8 mouse cellular contexts compared by ENCODE assay signal in the genomic region with DNA sequence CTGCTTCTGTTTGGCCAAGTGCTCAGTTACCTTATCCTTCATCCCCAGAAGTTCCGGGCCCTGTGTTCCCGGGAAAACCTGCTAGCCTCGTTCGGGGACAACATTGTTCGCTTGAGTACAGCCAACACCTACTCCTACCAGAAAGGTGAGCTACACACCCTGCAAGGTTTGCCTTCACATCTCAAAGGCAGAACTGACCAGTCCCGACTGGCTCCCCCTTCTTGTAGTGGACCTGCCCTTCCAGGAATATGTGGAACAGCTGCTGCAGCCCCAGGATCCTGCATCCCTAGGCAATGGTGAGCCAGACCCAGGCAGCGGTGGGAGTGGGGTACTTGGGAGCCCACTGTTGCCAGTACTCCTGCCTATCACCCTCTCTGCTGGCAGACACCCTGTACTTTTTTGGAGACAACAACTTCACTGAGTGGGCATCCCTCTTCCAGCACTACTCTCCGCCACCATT. TPM values are rescaled to one million over a fixed set of nuclear protein-coding genes. Genes with fewer than 3 reads are reported as not detected.
DNase-seq lines count a peak whose midpoint lies in the region; ATAC-seq and TF ChIP-seq lines count a peak whose summit lies in the region.

No protein-coding gene starts in this region.

- H3K9me3 ChIP-seq in megakaryocyte, embryonic 14.5 days = no peaks in the 10 kb centered on the region
- no peaks in the 10 kb centered on the region for H3K9me3 ChIP-seq in limb, embryonic 15.5 days
- no peaks in the 10 kb centered on the region for H3K9me3 ChIP-seq in stomach, embryonic 15.5 days

- no peaks in the 10 kb centered on the region for H3K27me3 ChIP-seq in cerebellum, adult 2 months (ENCODE audit: control insufficient read depth, insufficient read depth, low read length)
- H3K27me3 ChIP-seq in megakaryocyte, embryonic 14.5 days (replicated peaks) = no peaks in the 10 kb centered on the region
- no peaks in the 10 kb centered on the region for H3K27me3 ChIP-seq in limb, embryonic 15.5 days
- H3K27me3 ChIP-seq in stomach, embryonic 15.5 days (replicated peaks) = no peaks in the 10 kb centered on the region

- TF ChIP-seq CTCF in cerebellum, adult 2 months (IDR thresholded peaks at IDR 0.05; ENCODE audit: borderline replicate concordance, insufficient read depth, low read depth, low read length) = no peak

- peaks cover 32% of the 10 kb centered on the region for H3K4me1 ChIP-seq in cerebellum, adult 2 months (ENCODE audit: control insufficient read depth, insufficient read depth, low read length)
- H3K4me1 ChIP-seq in megakaryocyte, embryonic 14.5 days = peaks cover 88% of the 10 kb centered on the region
- H3K4me1 ChIP-seq in limb, embryonic 15.5 days = peaks cover 64% of the 10 kb centered on the region
- peaks cover 61% of the 10 kb centered on the region for H3K4me1 ChIP-seq in stomach, embryonic 15.5 days

- DNase-seq in cerebellum, adult 2 months = no peak
- no peak for DNase-seq in gastrocnemius, postnatal 25 days

- peak overlapping the region; percentile 92 for H3K4me3 ChIP-seq in cerebellum, adult 2 months (replicated peaks; ENCODE audit: insufficient read depth, low read depth, low read length)
- H3K4me3 ChIP-seq in megakaryocyte, embryonic 14.5 days (replicated peaks) = peak overlapping the region; percentile 93
- H3K4me3 ChIP-seq in limb, embryonic 15.5 days = peak overlapping the region; percentile 62
- H3K4me3 ChIP-seq in stomach, embryonic 15.5 days (replicated peaks) = peak overlapping the region; percentile 61

- H3K9ac ChIP-seq in limb, embryonic 15.5 days = peak overlapping the region; percentile 68
- H3K9ac ChIP-seq in stomach, embryonic 15.5 days = peak overlapping the region; percentile 60; the same call in 1 of the 2 replicates

- H3K27ac ChIP-seq in cerebellum, adult 2 months (ENCODE audit: insufficient read depth, low read length) = no peak overlapping the region
- H3K27ac ChIP-seq in limb, embryonic 15.5 days = peak overlapping the region; percentile 92
- peak overlapping the region; percentile 91 for H3K27ac ChIP-seq in stomach, embryonic 15.5 days

- peaks cover 69% of the 10 kb centered on the region for H3K36me3 ChIP-seq in megakaryocyte, embryonic 14.5 days (replicated peaks; ENCODE audit: low read length)
- H3K36me3 ChIP-seq in limb, embryonic 15.5 days = peaks cover 42% of the 10 kb centered on the region
- H3K36me3 ChIP-seq in stomach, embryonic 15.5 days = peaks cover 19% of the 10 kb centered on the region

- H3K4me2 ChIP-seq in limb, embryonic 15.5 days = peak overlapping the region; percentile 66
- peak overlapping the region; percentile 75 for H3K4me2 ChIP-seq in stomach, embryonic 15.5 days

- WGBS in cerebellum, adult 2 months = 16% methylated on average over 8 of the region's 8 CpGs
- 40% methylated on average over 8 of the region's 8 CpGs for WGBS in limb, embryonic 15.5 days
- 36% methylated on average over 8 of the region's 8 CpGs for WGBS in stomach, embryonic 15.5 days

- ATAC-seq in cerebellum, adult (ENCODE audit: insufficient number of reproducible peaks, low FRiP score, low TSS enrichment) = no peak
- ATAC-seq in megakaryocyte, adult 5-6 weeks (ENCODE audit: poor library complexity, severe bottlenecking) = no peak
- no peak for ATAC-seq in limb, embryonic 15.5 days (ENCODE audit: insufficient number of reproducible peaks, low FRiP score, low TSS enrichment, low read depth)
- no peak for ATAC-seq in stomach, embryonic 15.5 days (ENCODE audit: insufficient read depth, low FRiP score, low read depth)
- no peak for ATAC-seq in erythroid progenitor cell, adult 5-6 weeks (replicated peaks; ENCODE audit: low FRiP score, poor library complexity, severe bottlenecking)

- peak; percentile 22; the same call in 1 of the 2 replicates for TF ChIP-seq POLR2A in cerebellum, adult 2 months (IDR thresholded peaks at IDR 0.05; ENCODE audit: borderline replicate concordance, insufficient read depth, low read length)

RNA-seq across cellular contexts. Expression of gene Jmjd8, which starts 0.9 kb away (rescaled TPM):
- polyA plus RNA-seq in cerebellum, adult 2 months (2012; rRNA removed) = 65.8 and 75.2 TPM in 2 replicates
- 2.4 and 7.8 TPM in 2 replicates for polyA plus RNA-seq in megakaryocyte, embryonic 14.5 days (2012; ENCODE audit: insufficient read depth, low replicate concordance)
- 6.0 and 7.7 TPM in 2 replicates for total RNA-seq in megakaryocyte, adult 5-6 weeks (2015)
- total RNA-seq in megakaryocyte, adult 5-6 weeks (2017) = 10.6 and 14.4 TPM in 2 replicates
- polyA plus RNA-seq in limb, embryonic 15.5 days (2015; fragmentation: Nextera tagmentation; extraction: Ambion mirVana) = 47.2 and 48.9 TPM in 2 replicates
- 50.5 and 54.6 TPM in 2 replicates for polyA plus RNA-seq in stomach, embryonic 15.5 days (2015; fragmentation: Nextera tagmentation; extraction: Ambion mirVana)
- total RNA-seq in gastrocnemius, postnatal 25 days (2021) = 10 to 100 TPM; 14.3 to 18.9 TPM
- total RNA-seq in erythroid progenitor cell, adult 5-6 weeks (2015; ENCODE audit: low replicate concordance) = 5.4 and 6.1 TPM in 2 replicates
- total RNA-seq in erythroid progenitor cell, adult 5-6 weeks (2017; ENCODE audit: low replicate concordance) = 2.7 and 9.1 TPM in 2 replicates

RNA-seq across cellular contexts. Expression of gene Stub1, which starts 3.6 kb away (rescaled TPM):
- 326 and 333 TPM in 2 replicates for polyA plus RNA-seq in cerebellum, adult 2 months (2012; rRNA removed)
- polyA plus RNA-seq in megakaryocyte, embryonic 14.5 days (2012; ENCODE audit: insufficient read depth, low replicate concordance) = 34.5 and 115 TPM in 2 replicates
- total RNA-seq in megakaryocyte, adult 5-6 weeks (2015) = 48.4 and 54.7 TPM in 2 replicates
- 62.6 and 67.6 TPM in 2 replicates for total RNA-seq in megakaryocyte, adult 5-6 weeks (2017)
- 346 and 387 TPM in 2 replicates for polyA plus RNA-seq in limb, embryonic 15.5 days (2015; fragmentation: Nextera tagmentation; extraction: Ambion mirVana)
- polyA plus RNA-seq in stomach, embryonic 15.5 days (2015; fragmentation: Nextera tagmentation; extraction: Ambion mirVana) = 312 and 319 TPM in 2 replicates
- 10 to 100 TPM; 76.9 to 84.4 TPM for total RNA-seq in gastrocnemius, postnatal 25 days (2021)
- total RNA-seq in erythroid progenitor cell, adult 5-6 weeks (2015; ENCODE audit: low replicate concordance) = 58.7 and 86.4 TPM in 2 replicates
- total RNA-seq in erythroid progenitor cell, adult 5-6 weeks (2017; ENCODE audit: low replicate concordance) = 47.1 and 58.4 TPM in 2 replicates

RNA-seq across cellular contexts. Expression of gene Wdr24, which starts 6.2 kb away (rescaled TPM):
- polyA plus RNA-seq in cerebellum, adult 2 months (2012; rRNA removed) = 32.8 and 34.2 TPM in 2 replicates
- 6.4 and 8.2 TPM in 2 replicates for polyA plus RNA-seq in megakaryocyte, embryonic 14.5 days (2012; ENCODE audit: insufficient read depth, low replicate concordance)
- total RNA-seq in megakaryocyte, adult 5-6 weeks (2015) = 4.6 and 6.9 TPM in 2 replicates
- total RNA-seq in megakaryocyte, adult 5-6 weeks (2017) = 12.3 and 15.1 TPM in 2 replicates
- 24.6 and 26.5 TPM in 2 replicates for polyA plus RNA-seq in limb, embryonic 15.5 days (2015; fragmentation: Nextera tagmentation; extraction: Ambion mirVana)
- 24.3 and 25.5 TPM in 2 replicates for polyA plus RNA-seq in stomach, embryonic 15.5 days (2015; fragmentation: Nextera tagmentation; extraction: Ambion mirVana)
- 10 to 100 TPM in 1 of 2 experiments, 1 to 10 TPM in 1; 9.3 to 10.5 TPM for total RNA-seq in gastrocnemius, postnatal 25 days (2021)
- total RNA-seq in erythroid progenitor cell, adult 5-6 weeks (2015; ENCODE audit: low replicate concordance) = 4.2 and 6.5 TPM in 2 replicates
- 7.0 and 14.5 TPM in 2 replicates for total RNA-seq in erythroid progenitor cell, adult 5-6 weeks (2017; ENCODE audit: low replicate concordance)

RNA-seq across cellular contexts. Expression of gene Rhbdl1, which starts 7.5 kb away (rescaled TPM):
- polyA plus RNA-seq in cerebellum, adult 2 months (2012; rRNA removed) = 111 and 119 TPM in 2 replicates
- polyA plus RNA-seq in megakaryocyte, embryonic 14.5 days (2012; ENCODE audit: insufficient read depth, low replicate concordance) = 2.9 and 3.8 TPM in 2 replicates
- 0.98 and 1.4 TPM in 2 replicates for total RNA-seq in megakaryocyte, adult 5-6 weeks (2015)
- 0.55 and 0.69 TPM in 2 replicates for total RNA-seq in megakaryocyte, adult 5-6 weeks (2017)
- 1.8 and 2.6 TPM in 2 replicates for polyA plus RNA-seq in limb, embryonic 15.5 days (2015; fragmentation: Nextera tagmentation; extraction: Ambion mirVana)
- 1.6 and 2.4 TPM in 2 replicates for polyA plus RNA-seq in stomach, embryonic 15.5 days (2015; fragmentation: Nextera tagmentation; extraction: Ambion mirVana)
- 10 to 100 TPM; 18.3 to 20.8 TPM for total RNA-seq in gastrocnemius, postnatal 25 days (2021)
- 4.6 TPM in 1 of 2 replicates, not detected in the other for total RNA-seq in erythroid progenitor cell, adult 5-6 weeks (2015; ENCODE audit: low replicate concordance)
- 0.77 TPM in 1 of 2 replicates, not detected in the other for total RNA-seq in erythroid progenitor cell, adult 5-6 weeks (2017; ENCODE audit: low replicate concordance)

RNA-seq across cellular contexts. Expression of gene Gm20683, which starts 12.0 kb away (rescaled TPM):
- 42.9 and 45.9 TPM in 2 replicates for polyA plus RNA-seq in cerebellum, adult 2 months (2012; rRNA removed)
- 3.0 and 5.2 TPM in 2 replicates for polyA plus RNA-seq in megakaryocyte, embryonic 14.5 days (2012; ENCODE audit: insufficient read depth, low replicate concordance)
- total RNA-seq in megakaryocyte, adult 5-6 weeks (2015) = 0.07 TPM in 1 of 2 replicates, not detected in the other
- 0.33 TPM in 1 of 2 replicates, not detected in the other for total RNA-seq in megakaryocyte, adult 5-6 weeks (2017)
- 1.8 and 2.6 TPM in 2 replicates for polyA plus RNA-seq in limb, embryonic 15.5 days (2015; fragmentation: Nextera tagmentation; extraction: Ambion mirVana)
- polyA plus RNA-seq in stomach, embryonic 15.5 days (2015; fragmentation: Nextera tagmentation; extraction: Ambion mirVana) = 1.6 and 2.7 TPM in 2 replicates
- 10 to 100 TPM; 13.8 to 16.5 TPM for total RNA-seq in gastrocnemius, postnatal 25 days (2021)
- 1.3 and 1.4 TPM in 2 replicates for total RNA-seq in erythroid progenitor cell, adult 5-6 weeks (2015; ENCODE audit: low replicate concordance)
- 1.8 TPM in 1 of 2 replicates, not detected in the other for total RNA-seq in erythroid progenitor cell, adult 5-6 weeks (2017; ENCODE audit: low replicate concordance)
